Mouse (Mus musculus): ENCODE measurements around the gene Trir.

GRCm38 (mm10) chr8:84986379-84986945 is 40.2 kb upstream of the Trir start:
- TF ChIP-seq POLR2A (IDR thresholded peaks at IDR 0.05; ENCODE audit: borderline replicate concordance, extremely low read depth, low read depth, low read length) (no peak), CTCF (IDR thresholded peaks at IDR 0.05; ENCODE audit: insufficient read depth, low read length) (no peak)
